Mouse (Mus musculus) cerebellum, adult 2 months (tissue): Measurements from ENCODE around the gene Pced1b.

Experiments used
- CTCF ChIP-seq: fragments of 200-500 bp; IDR thresholded peaks from 2 replicates; pipeline ENCODE4 v1.5.1; 2011; ENCODE audit warnings: low read depth, mild to moderate bottlenecking, control low read depth, low read length, moderate library complexity, borderline replicate concordance; ENCODE audit not compliant: insufficient read depth
- POLR2A ChIP-seq: fragments of 200-500 bp; IDR thresholded peaks from 2 replicates; pipeline ENCODE4 v1.6.1; 2011; ENCODE audit warnings: low read length, control low read depth, borderline replicate concordance; ENCODE audit not compliant: insufficient read depth

DNA sequence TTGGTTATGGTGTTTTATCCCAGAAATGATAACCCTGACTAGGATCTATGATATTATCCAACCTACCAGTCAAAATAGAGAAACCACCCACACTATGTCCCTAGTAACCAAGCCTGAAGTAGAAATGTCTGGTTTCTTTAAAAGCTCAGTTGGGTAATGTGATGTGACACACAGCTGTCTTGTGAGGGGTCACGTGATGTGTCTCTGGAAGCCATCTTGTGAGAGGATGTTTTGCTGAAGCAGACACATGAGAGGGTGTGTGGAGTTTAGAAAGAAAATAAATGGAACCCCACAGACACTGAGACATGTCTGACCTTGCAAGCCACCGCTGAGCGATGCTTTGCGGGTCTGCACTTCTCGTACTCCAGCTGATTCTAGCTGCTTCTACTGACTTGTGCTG is 30.1 kb upstream of the Pced1b start:
- TF ChIP-seq CTCF = no peak
- no peak for TF ChIP-seq POLR2A
